Mouse (Mus musculus): ENCODE measurements around the gene Epas1. TPM values are rescaled to one million over a fixed set of nuclear protein-coding genes. Genes with fewer than 3 reads are reported as not detected.

Gene Epas1
- polyA plus RNA-seq, 1 experiment: 3.0 TPM

DNA sequence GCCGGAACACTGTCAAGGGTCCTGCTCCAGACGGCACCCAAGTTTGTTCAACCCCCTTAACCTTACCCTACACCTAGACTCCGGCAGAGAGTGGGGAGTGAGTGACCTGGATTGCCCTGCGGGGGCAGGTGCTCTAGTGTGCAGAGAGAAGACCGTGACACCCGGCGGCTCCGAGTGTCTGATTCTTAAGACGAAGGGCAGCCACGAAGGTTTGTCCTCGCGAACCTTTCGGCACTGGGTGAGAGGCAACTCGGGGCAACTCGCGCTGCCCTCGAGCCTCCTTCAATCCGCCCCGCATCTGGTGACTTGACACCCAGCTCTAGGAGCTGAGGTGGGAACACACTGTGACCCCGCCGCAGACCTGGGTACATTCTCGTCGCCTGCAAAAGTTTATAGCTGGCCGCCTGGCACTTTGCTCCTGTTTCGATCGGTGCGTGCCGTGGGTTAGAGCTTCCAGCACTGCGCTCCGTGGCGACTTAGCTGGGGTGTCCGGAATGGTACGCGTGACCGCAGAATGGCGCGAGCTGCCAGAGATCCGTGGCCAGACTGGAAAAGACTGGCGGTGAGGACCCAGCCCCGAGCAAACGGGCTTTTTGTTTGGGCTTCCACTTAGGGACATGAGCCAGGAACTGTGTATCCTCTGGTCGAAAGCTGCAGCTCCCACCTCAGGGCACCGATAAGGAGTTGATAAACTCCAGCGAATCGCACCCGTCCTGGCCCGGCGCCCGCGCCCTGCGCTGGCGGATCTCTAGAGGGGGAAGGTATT lies 1.5 kb downstream of the Epas1 start:
- Histone ChIP-seq H3K4me1 (ENCODE audit: control insufficient read depth, insufficient read depth, low read length) (peaks cover 2% of the 10 kb centered on the region), H3K27ac (ENCODE audit: insufficient read depth, low read length) (no peak overlapping the region), H3K4me3 (ENCODE audit: insufficient read depth, low read length) (peak overlapping the region; percentile 47)
- TF ChIP-seq POLR2A (IDR thresholded peaks at IDR 0.05; ENCODE audit: low read depth, low read length): no peak
- no peak for TF ChIP-seq CTCF (IDR thresholded peaks at IDR 0.05; ENCODE audit: borderline replicate concordance, insufficient read depth, low read length)

- Histone ChIP-seq H3K27ac (ENCODE audit: insufficient read depth, low read length) (no peak overlapping the region), H3K4me1 (ENCODE audit: control insufficient read depth, insufficient read depth, low read length) (peaks cover 2% of the 10 kb centered on the region), H3K4me3 (ENCODE audit: insufficient read depth, low read length) (no peak overlapping the region)
- no peak for TF ChIP-seq POLR2A (IDR thresholded peaks at IDR 0.05; ENCODE audit: low read depth, low read length)
- no peak for TF ChIP-seq CTCF (IDR thresholded peaks at IDR 0.05; ENCODE audit: borderline replicate concordance, insufficient read depth, low read length)
These were observed 2.2 kb downstream of the Epas1 start for GRCm38 (mm10) chr17:86755581-86756195.

- no peak for TF ChIP-seq CTCF (IDR thresholded peaks at IDR 0.05; ENCODE audit: borderline replicate concordance, insufficient read depth, low read length)
- H3K27ac ChIP-seq (ENCODE audit: insufficient read depth, low read length): no peak overlapping the region
- peaks cover under 1% of the 10 kb centered on the region for H3K4me1 ChIP-seq (ENCODE audit: control insufficient read depth, insufficient read depth, low read length)
- H3K4me3 ChIP-seq (ENCODE audit: insufficient read depth, low read length): no peak overlapping the region
These were observed 4.1 kb downstream of the Epas1 start for GRCm38 (mm10) chr17:86757621-86758020.

GRCm38 (mm10) chr17:86761859-86762258 lies 8.4 kb downstream of the Epas1 start:
- Histone ChIP-seq H3K27ac (ENCODE audit: insufficient read depth, low read length) (no peak overlapping the region), H3K4me3 (ENCODE audit: insufficient read depth, low read length) (no peak overlapping the region), H3K4me1 (ENCODE audit: control insufficient read depth, insufficient read depth, low read length) (no peaks in the 10 kb centered on the region)
- no peak for TF ChIP-seq CTCF (IDR thresholded peaks at IDR 0.05; ENCODE audit: borderline replicate concordance, insufficient read depth, low read length)
- no peak for TF ChIP-seq POLR2A (IDR thresholded peaks at IDR 0.05; ENCODE audit: low read depth, low read length)

GRCm38 (mm10) chr17:86762479-86763242 lies 9.2 kb downstream of the Epas1 start:
- no peak overlapping the region for H3K27ac ChIP-seq (ENCODE audit: insufficient read depth, low read length)
- TF ChIP-seq POLR2A (IDR thresholded peaks at IDR 0.05; ENCODE audit: low read depth, low read length): no peak
- TF ChIP-seq CTCF (IDR thresholded peaks at IDR 0.05; ENCODE audit: borderline replicate concordance, insufficient read depth, low read length): no peak
- H3K4me3 ChIP-seq (ENCODE audit: insufficient read depth, low read length): no peak overlapping the region
- no peaks in the 10 kb centered on the region for H3K4me1 ChIP-seq (ENCODE audit: control insufficient read depth, insufficient read depth, low read length)

DNA sequence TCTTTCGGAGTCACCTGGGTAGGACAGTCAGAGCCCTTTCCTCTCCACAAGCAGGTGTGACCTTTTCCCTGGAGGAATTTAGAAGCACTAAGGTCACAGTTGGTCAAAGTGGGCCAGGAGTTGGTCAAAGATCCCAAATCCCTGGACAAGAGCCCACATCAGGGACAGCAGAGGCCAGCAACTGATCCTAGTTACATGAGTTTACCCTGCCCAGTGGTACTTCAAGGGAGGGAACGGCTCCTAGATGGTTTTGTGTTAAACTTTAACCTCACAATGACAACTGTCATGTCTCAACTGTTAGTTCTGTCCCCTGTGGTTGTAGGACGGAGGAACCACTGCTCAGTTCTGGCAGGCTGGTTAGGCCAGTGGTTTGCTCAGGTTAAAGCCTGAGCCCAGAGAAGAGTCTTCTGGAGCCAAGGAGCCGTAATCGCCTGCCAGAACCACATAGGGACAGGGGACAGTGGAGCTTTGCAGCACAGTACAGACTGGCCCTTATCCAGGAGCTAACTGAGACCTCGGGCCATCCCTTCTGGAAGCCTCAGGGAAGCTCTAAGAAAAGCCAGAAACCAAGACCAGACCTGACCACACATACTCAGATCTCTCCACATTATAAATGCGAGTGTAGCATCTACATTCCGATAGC lies 12.4 kb downstream of the Epas1 start:
- peaks cover 6% of the 10 kb centered on the region for H3K4me1 ChIP-seq (ENCODE audit: control insufficient read depth, insufficient read depth, low read length)
- TF ChIP-seq CTCF (IDR thresholded peaks at IDR 0.05; ENCODE audit: borderline replicate concordance, insufficient read depth, low read length) (no peak), POLR2A (IDR thresholded peaks at IDR 0.05; ENCODE audit: low read depth, low read length) (no peak)
- no peak overlapping the region for H3K27ac ChIP-seq (ENCODE audit: insufficient read depth, low read length)
- no peak overlapping the region for H3K4me3 ChIP-seq (ENCODE audit: insufficient read depth, low read length)

DNA sequence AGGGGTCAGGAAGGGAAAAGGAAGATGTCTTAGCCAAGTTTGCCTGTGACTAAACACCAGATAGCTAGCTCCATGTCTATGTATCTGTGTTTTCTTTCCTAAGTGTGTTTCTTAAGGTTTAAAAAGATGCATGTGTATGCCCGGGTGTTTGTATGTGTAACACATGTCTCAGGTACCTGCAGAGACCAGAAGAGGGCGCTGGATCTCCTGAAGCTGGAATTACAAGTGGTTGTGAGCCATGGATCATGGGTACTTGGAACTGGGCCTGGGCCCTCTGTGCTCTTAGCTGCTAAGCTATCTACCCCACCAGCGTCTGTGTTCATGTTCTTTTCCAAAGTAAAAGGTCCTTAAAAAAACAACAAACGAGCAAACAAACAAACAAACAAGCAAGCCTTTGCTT lies 12.9 kb downstream of the Epas1 start:
- Histone ChIP-seq H3K4me1 (ENCODE audit: control insufficient read depth, insufficient read depth, low read length) (peaks cover 6% of the 10 kb centered on the region), H3K4me3 (ENCODE audit: insufficient read depth, low read length) (no peak overlapping the region), H3K27ac (ENCODE audit: insufficient read depth, low read length) (no peak overlapping the region)
- no peak for TF ChIP-seq CTCF (IDR thresholded peaks at IDR 0.05; ENCODE audit: borderline replicate concordance, insufficient read depth, low read length)
- TF ChIP-seq POLR2A (IDR thresholded peaks at IDR 0.05; ENCODE audit: low read depth, low read length): no peak

- Histone ChIP-seq H3K27ac (ENCODE audit: insufficient read depth, low read length) (no peak overlapping the region), H3K4me3 (ENCODE audit: insufficient read depth, low read length) (no peak overlapping the region), H3K4me1 (ENCODE audit: control insufficient read depth, insufficient read depth, low read length) (peaks cover 6% of the 10 kb centered on the region)
- TF ChIP-seq CTCF (IDR thresholded peaks at IDR 0.05; ENCODE audit: borderline replicate concordance, insufficient read depth, low read length) (no peak), POLR2A (IDR thresholded peaks at IDR 0.05; ENCODE audit: low read depth, low read length) (no peak)
These were observed 15.1 kb downstream of the Epas1 start for GRCm38 (mm10) chr17:86768596-86768995.

DNA sequence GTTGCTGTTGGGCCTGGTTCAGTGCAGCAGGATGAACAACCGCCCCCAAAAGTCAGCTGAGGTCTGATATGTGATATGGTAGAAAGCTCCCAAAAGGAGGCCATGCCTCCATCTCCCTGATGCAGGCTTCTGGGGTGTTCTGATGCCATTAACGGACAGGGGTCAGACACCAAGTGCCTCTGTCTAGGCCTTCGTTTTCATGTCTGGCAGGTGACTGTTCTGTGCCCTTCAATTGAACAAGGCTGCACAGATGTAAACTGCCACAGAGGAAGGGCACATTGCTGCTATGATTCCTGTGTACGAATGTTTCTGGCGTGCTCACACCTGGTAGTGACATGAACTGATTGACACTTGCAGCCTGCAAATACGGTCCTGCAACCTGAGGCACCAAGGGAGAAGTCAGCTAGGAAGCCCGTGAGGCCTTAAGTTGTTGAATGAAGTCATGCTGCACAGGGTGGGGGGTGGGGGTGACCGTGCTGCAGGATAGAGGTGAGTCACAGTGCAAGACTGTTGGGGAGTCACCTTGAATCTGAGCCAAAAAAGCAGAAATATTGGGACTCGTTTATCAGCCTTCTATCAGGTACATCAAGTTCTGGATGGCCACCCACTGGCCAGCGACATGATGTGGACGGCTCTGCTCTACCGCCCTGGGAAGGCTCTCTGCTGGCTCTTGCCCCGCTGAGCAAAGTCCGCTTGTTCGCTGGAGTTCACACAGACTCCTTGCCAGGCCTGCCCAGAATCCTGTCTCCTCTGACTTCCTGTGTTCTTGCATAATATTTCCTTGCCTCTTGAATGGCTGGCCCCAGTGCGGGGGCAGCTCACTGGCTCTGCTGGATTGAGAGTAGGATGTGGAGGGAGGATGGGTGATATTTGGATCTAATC lies 16.1 kb downstream of the Epas1 start:
- TF ChIP-seq POLR2A (IDR thresholded peaks at IDR 0.05; ENCODE audit: low read depth, low read length) (no peak), CTCF (IDR thresholded peaks at IDR 0.05; ENCODE audit: borderline replicate concordance, insufficient read depth, low read length) (no peak)
- H3K4me3 ChIP-seq (ENCODE audit: insufficient read depth, low read length): no peak overlapping the region

More for the DNA sequence above, 16.1 kb downstream of the Epas1 start:
- Histone ChIP-seq H3K4me1 (ENCODE audit: control insufficient read depth, insufficient read depth, low read length) (peaks cover 6% of the 10 kb centered on the region), H3K27ac (ENCODE audit: insufficient read depth, low read length) (peak overlapping the region; percentile 47)

Data from embryonic fibroblast, embryonic 13.5 days (primary cell).